Mouse (Mus musculus) cortical plate, adult 2 months (tissue): ENCODE results near the gene Gm19345.

ENCODE experiments used
- CTCF ChIP-seq: fragments of 200-500 bp; IDR thresholded peaks from 2 replicates; pipeline ENCODE4 v1.5.1; 2011; ENCODE audit warnings: mild to moderate bottlenecking, control low read depth, low read length; ENCODE audit not compliant: insufficient read depth; ENCODE audit errors: extremely low read depth
- POLR2A ChIP-seq: fragments of 200-500 bp; IDR thresholded peaks from 2 replicates; pipeline ENCODE4 v1.6.1; 2011; ENCODE audit warnings: mild to moderate bottlenecking, low read length, control low read depth; ENCODE audit not compliant: insufficient read depth; ENCODE audit errors: extremely low read depth

DNA sequence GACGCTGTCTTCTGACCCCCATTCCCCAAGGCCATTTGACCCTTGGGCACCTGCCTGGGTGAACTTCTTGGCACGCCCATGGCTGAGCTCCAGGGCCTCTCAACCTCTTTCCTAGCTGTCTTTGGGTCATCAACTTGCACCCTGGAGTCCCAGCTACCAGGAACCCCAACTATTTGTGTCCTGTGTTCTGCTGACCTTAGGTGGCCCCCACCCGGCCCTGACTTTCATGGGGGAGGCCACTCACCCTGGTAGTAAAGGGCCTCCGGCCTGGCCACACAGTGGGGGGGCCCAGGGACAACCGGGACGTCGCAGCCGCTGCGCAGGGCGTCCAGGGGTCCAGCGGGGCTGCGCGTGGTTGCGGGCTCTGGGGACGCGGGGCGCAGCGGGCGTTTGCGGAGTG lies 29.6 kb upstream of the Gm19345 start:
- no peak for TF ChIP-seq CTCF
- no peak for TF ChIP-seq POLR2A
